Mouse (Mus musculus) CD4-positive naive resting alpha-beta T cell, adult 76 days (primary cell): ENCODE results near the gene Emx1. TPM values are rescaled to one million over a fixed set of nuclear protein-coding genes. Genes with fewer than 3 reads are reported as not detected.

Experiments
- total RNA-seq: library from RNA; stranded (reverse); gene quantifications from one replicate; pipeline ENCODE4 v1.2.4, GENCODE M21; 2023

Gene Emx1
- not detected for total RNA-seq

DNA sequence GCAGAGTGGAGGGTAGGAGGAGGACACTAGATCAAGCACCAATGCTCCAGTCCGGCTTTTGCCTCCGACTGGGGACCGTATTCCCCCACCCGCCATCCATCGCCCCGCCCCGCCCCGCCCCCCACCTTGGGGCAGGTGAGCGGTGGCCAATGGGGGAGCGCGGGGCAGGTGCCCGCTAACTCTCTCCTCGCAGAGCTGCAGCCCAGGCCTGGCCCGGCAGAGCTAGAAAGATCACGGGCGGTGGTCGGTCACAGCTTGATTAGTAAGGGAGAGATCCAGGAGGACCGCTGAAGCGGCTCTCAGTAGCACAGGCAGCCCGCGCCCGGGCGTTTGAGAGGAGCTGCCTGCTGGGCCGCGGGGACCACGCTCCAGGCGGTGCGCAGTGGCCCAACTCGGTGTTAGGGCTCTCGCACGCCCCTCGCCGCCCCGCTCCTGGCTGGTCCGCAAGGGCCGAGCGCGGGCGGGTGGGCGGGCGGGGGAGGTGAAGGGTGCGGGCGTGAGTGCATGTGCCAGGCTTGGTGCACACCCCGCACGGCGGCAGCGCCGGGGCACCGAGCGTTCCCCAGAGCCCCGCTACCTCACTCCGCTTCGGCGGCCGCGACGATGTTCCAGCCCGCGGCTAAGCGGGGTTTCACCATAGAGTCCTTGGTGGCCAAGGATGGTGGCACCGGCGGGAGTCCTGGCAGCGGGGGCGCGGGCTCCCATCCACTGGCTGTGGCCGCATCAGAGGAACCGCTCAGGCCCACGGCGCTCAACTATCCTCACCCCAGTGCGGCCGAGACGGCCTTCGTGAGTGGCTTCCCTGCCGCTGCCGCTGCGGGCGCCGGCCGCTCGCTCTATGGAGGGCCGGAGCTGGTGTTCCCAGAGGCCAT, at the start of gene Emx1:
Gene Emx1 (plus strand): TSS at position 99 of the 872 bp plus-strand sequence.

Other genes with a start within 250 kb of the Emx1 start
- gene Exoc6b, start 117.9 kb upstream of the Emx1 start, total RNA-seq, result 51.9 TPM
- gene Spr, start 49.7 kb upstream of the Emx1 start, total RNA-seq, result 31.9 TPM
- 5.7 TPM for gene Sfxn5, start 146.0 kb downstream of the Emx1 start, total RNA-seq
- 1.6 TPM for gene Rab11fip5, start 187.2 kb downstream of the Emx1 start, total RNA-seq
- gene Noto, start 236.4 kb downstream of the Emx1 start, total RNA-seq, result not detected
- gene Smyd5, start 244.6 kb downstream of the Emx1 start, total RNA-seq, result 46.2 TPM